In the genomic region with DNA sequence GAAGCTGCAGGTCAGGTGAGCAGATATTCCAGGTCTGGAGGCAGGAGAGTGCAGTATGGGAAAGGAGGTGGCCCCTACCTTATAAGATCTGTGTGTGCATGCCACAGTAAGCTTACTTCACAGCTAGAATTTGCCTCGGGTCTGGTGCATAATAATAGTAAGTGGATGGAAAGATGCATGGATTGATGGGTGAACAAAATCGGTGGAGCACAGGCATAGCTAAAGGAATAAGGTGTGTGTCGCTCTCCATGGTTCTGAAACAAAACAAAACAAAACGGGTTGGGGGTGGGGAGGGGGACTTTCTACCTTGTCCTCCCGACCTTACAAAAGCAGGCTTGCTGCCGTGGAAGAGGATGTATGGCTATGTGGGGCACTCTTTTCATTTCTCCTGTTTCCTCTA, we compare ENCODE assay signal across 20 mouse cellular contexts. TPM values are rescaled to one million over a fixed set of nuclear protein-coding genes. Genes with fewer than 3 reads are reported as not detected.
DNase-seq lines count a peak whose midpoint lies in the region; ATAC-seq and TF ChIP-seq lines count a peak whose summit lies in the region.
"Had no signal": no experiment of that assay in that cellular context is flagged by ENCODE, and none has a peak within 500 bp of the region (broad histone marks: within the 10 kb centered on the region; RNA-seq: fewer than 3 reads in every experiment).

No protein-coding gene starts in this region.

- no peak overlapping the region for H3K27ac ChIP-seq in thymus, adult 2 months (ENCODE audit: control insufficient read depth, insufficient read depth, low read length)
- H3K27ac ChIP-seq in embryonic facial prominence, embryonic 11.5 days (replicated peaks; ENCODE audit: low read depth, low read length), result no peak overlapping the region
- H3K27ac ChIP-seq: embryonic facial prominence, embryonic 15.5 days; forebrain, embryonic 12.5 days; gastrocnemius, adult 2 months; midbrain, embryonic 15.5 days had no signal

- no peaks in the 10 kb centered on the region for H3K36me3 ChIP-seq in thymus, adult 2 months (ENCODE audit: control insufficient read depth, insufficient read depth, low read length)
- H3K36me3 ChIP-seq in embryonic facial prominence, embryonic 11.5 days (replicated peaks; ENCODE audit: control insufficient read depth, insufficient read depth, low read depth, low read length), result no peaks in the 10 kb centered on the region
- H3K36me3 ChIP-seq: embryonic facial prominence, embryonic 15.5 days; forebrain, embryonic 12.5 days; midbrain, embryonic 15.5 days had no signal

- ATAC-seq in embryonic facial prominence, embryonic 11.5 days (replicated peaks; ENCODE audit: insufficient number of reproducible peaks, low FRiP score, low TSS enrichment, low read depth), result no peak
- ATAC-seq: inflammation-experienced regulatory T-cells, adult 6 months; midbrain, embryonic 15.5 days had no signal

- no peaks in the 10 kb centered on the region for H3K9me3 ChIP-seq in embryonic facial prominence, embryonic 11.5 days (replicated peaks; ENCODE audit: control insufficient read depth, low read length)
- H3K9me3 ChIP-seq: embryonic facial prominence, embryonic 15.5 days; forebrain, embryonic 12.5 days; midbrain, embryonic 15.5 days had no signal

- no peak for TF ChIP-seq POLR2A in thymus, adult 2 months (IDR thresholded peaks at IDR 0.05; ENCODE audit: control insufficient read depth, extremely low read depth, insufficient read depth, low read length, poor library complexity)

- no peak overlapping the region for H3K4me3 ChIP-seq in thymus, adult 2 months (ENCODE audit: control insufficient read depth, insufficient read depth, low read length)
- no peak overlapping the region for H3K4me3 ChIP-seq in embryonic facial prominence, embryonic 11.5 days (ENCODE audit: low read depth, low read length)
- H3K4me3 ChIP-seq: embryonic facial prominence, embryonic 15.5 days; forebrain, embryonic 12.5 days; gastrocnemius, adult 2 months; midbrain, embryonic 15.5 days had no signal

- no peaks in the 10 kb centered on the region for H3K27me3 ChIP-seq in thymus, adult 2 months (ENCODE audit: control insufficient read depth, insufficient read depth, low read length)
- H3K27me3 ChIP-seq in embryonic facial prominence, embryonic 11.5 days (ENCODE audit: control insufficient read depth, insufficient read depth, low read length), result no peaks in the 10 kb centered on the region
- H3K27me3 ChIP-seq: embryonic facial prominence, embryonic 15.5 days; midbrain, embryonic 15.5 days had no signal

- TF ChIP-seq CTCF in thymus, adult 2 months (IDR thresholded peaks at IDR 0.05; ENCODE audit: borderline replicate concordance, control insufficient read depth, extremely low read depth, insufficient read depth, low read length, poor library complexity), result no peak

- peak; percentile 11 for DNase-seq in thymus, postnatal 0 days (ENCODE audit: low spot score)
- no peak for DNase-seq in thymus, adult 2 months
- peak; percentile 12 for DNase-seq in adipocyte (ENCODE audit: low spot score)
- peak; percentile 63 for DNase-seq in embryonic facial prominence, embryonic 11.5 days (ENCODE audit: low spot score)
- no peak for DNase-seq in cerebellum, adult 9-10 months
- DNase-seq in yolk sac, embryonic 10.5 days (ENCODE audit: low spot score), result no peak
- DNase-seq in heart, adult 9 months (ENCODE audit: low spot score in 2 of 2), result no peak
- DNase-seq: adrenal gland, adult 2 months; cerebellum, postnatal 10 days; gastrocnemius, adult 2 months; kidney, postnatal 14 days; layer of hippocampus, adult 9-11 months; lung, adult 2 months; right cerebral cortex, postnatal 4 days; thymus, adult 18-20 months had no signal

- no peak overlapping the region for H3K9ac ChIP-seq in embryonic facial prominence, embryonic 11.5 days (replicated peaks; ENCODE audit: low read length)
- H3K9ac ChIP-seq: embryonic facial prominence, embryonic 15.5 days; forebrain, embryonic 12.5 days; midbrain, embryonic 15.5 days had no signal

- H3K4me1 ChIP-seq in thymus, adult 2 months (replicated peaks; ENCODE audit: control insufficient read depth, insufficient read depth, low read length), result peaks cover 4% of the 10 kb centered on the region; the same call in 1 of the 2 replicates
- no peaks in the 10 kb centered on the region for H3K4me1 ChIP-seq in embryonic facial prominence, embryonic 11.5 days (ENCODE audit: control insufficient read depth, insufficient read depth, low read length)
- H3K4me1 ChIP-seq: embryonic facial prominence, embryonic 15.5 days; forebrain, embryonic 12.5 days; midbrain, embryonic 15.5 days had no signal

- 54% methylated on average over 6 of the region's 6 CpGs for WGBS in thymus, adult 2 months
- WGBS in embryonic facial prominence, embryonic 11.5 days, result 7% methylated on average over 6 of the region's 6 CpGs

- no peak overlapping the region for H3K4me2 ChIP-seq in embryonic facial prominence, embryonic 11.5 days (ENCODE audit: low read depth, low read length)
- H3K4me2 ChIP-seq: embryonic facial prominence, embryonic 15.5 days; forebrain, embryonic 12.5 days; midbrain, embryonic 15.5 days had no signal

RNA-seq across cellular contexts. Expression of a gene that starts 47.9 kb away (rescaled TPM):
- 5.0 and 6.2 TPM in 2 replicates for polyA plus RNA-seq in thymus, postnatal 0 days (2015; fragmentation: Nextera tagmentation; extraction: Ambion mirVana)
- polyA plus RNA-seq in thymus, adult 2 months (2012; rRNA removed), result 56.8 and 57.5 TPM in 2 replicates
- polyA plus RNA-seq in embryonic facial prominence, embryonic 11.5 days (2014; fragmentation: Nextera tagmentation; extraction: Ambion mirVana), result 0.08 and 0.14 TPM in 2 replicates
- polyA plus RNA-seq: neural tube, embryonic 11.5 days had no signal

RNA-seq across cellular contexts. Expression of a gene that starts 50.7 kb away (rescaled TPM):
- 2.9 and 3.0 TPM in 2 replicates for polyA plus RNA-seq in thymus, postnatal 0 days (2015; fragmentation: Nextera tagmentation; extraction: Ambion mirVana)
- polyA plus RNA-seq in thymus, adult 2 months (2012; rRNA removed), result 28.1 and 35.3 TPM in 2 replicates
- 6.9 and 8.8 TPM in 2 replicates for polyA plus RNA-seq in embryonic facial prominence, embryonic 11.5 days (2014; fragmentation: Nextera tagmentation; extraction: Ambion mirVana)

Comparison
In these comparisons a context has a peak if more than half of its experiments do, and no peak if none do; other contexts are left out.
1. DNase-seq: peak in thymus, postnatal 0 days (single experiment), adipocyte (single experiment) and embryonic facial prominence, embryonic 11.5 days (single experiment); none in thymus, adult 2 months (single experiment), cerebellum, adult 9-10 months (single experiment), yolk sac, embryonic 10.5 days (single experiment) and heart, adult 9 months (0 of 2).